Mouse (Mus musculus) gastrocnemius, adult 2 months (tissue): Measurements from ENCODE around the gene Lama5. TPM values are rescaled to one million over a fixed set of nuclear protein-coding genes. Genes with fewer than 3 reads are reported as not detected.
"Not testable (repeated sequence)": the region's sequence is repeated elsewhere in the genome, so short reads cannot be mapped to it uniquely, and the experiment has no call there.

ENCODE experiments used
- DNase-seq: peaks from one replicate; pipeline ENCODE4 v3.0.0; 2022
- H3K27ac ChIP-seq: fragments of 200-600 bp; 2 replicates; pipeline ENCODE4 v1.8.1; 2022; ENCODE audit warnings: mild to moderate bottlenecking
- H3K4me3 ChIP-seq: fragments of 200-600 bp; 2 replicates; pipeline ENCODE4 v1.8.1; 2022; ENCODE audit warnings: mild to moderate bottlenecking, moderate library complexity
- CTCF ChIP-seq: fragments of 200-600 bp; IDR thresholded peaks from 2 replicates; pipeline ENCODE4 v1.8.1; 2022; ENCODE audit warnings: antibody characterized with exemption, mild to moderate bottlenecking, moderate library complexity
- intact Hi-C: fragments of 180-260 bp; cut with DNase I; formaldehyde crosslinking; loops from one replicate; pipeline ENCODE4 v1.15.1; 2025
- total RNA-seq, 2 experiments: library from RNA; stranded (reverse); gene quantifications; 2 replicates each; pipeline ENCODE4 v1.2.3; 2021

Lama5 gene
- total RNA-seq, 2 experiments from 2014 or later, result 10.5 to 14.8 TPM

DNA sequence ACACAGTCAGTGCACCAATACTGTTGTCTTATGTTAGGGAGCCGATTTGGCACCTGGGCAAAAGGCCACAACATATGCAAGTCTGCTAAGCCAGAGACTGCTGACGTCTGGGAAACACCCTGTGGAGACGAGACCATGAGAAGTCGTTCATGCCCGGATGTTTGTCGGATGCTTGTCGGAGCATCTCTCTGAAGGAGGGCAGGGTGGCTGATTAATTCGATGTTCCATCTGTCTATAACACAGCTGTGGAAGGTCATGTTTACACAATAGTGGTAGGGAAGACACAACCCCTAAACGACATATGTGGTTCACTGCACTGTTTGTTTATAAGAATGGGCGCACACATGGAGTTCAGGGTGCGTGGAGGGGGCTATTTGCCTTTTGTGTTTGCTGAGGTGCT is 25.0 kb downstream of the Lama5 start:
- intact Hi-C loops, result no loop called here
- DNase-seq, result no peak
- TF ChIP-seq CTCF, result no peak
- H3K27ac ChIP-seq, result no peak overlapping the region
- no peak overlapping the region for H3K4me3 ChIP-seq

DNA sequence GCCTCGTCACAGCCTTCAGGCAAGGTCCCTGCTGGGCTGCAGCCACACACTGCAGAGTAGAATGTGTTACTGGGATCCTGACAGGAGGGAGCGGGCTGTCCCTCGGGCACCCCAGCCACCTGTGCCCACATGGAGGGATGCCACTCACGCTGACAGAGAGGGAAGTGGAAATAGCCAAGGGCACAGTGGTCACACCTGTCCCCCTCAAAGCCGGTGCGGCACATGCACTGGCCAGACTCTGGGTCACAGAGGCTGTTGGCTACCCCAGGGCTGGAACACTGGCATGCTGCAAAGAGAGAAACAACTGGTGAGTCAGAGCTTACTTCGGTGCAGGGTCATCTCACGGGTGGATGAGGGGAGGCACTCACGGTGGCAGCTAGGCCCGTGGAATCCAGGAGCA is 26.9 kb downstream of the Lama5 start:
- no peak overlapping the region for H3K27ac ChIP-seq
- intact Hi-C loops, result no loop called here
- TF ChIP-seq CTCF, result no peak
- peak; percentile 57 for DNase-seq
- no peak overlapping the region for H3K4me3 ChIP-seq

DNA sequence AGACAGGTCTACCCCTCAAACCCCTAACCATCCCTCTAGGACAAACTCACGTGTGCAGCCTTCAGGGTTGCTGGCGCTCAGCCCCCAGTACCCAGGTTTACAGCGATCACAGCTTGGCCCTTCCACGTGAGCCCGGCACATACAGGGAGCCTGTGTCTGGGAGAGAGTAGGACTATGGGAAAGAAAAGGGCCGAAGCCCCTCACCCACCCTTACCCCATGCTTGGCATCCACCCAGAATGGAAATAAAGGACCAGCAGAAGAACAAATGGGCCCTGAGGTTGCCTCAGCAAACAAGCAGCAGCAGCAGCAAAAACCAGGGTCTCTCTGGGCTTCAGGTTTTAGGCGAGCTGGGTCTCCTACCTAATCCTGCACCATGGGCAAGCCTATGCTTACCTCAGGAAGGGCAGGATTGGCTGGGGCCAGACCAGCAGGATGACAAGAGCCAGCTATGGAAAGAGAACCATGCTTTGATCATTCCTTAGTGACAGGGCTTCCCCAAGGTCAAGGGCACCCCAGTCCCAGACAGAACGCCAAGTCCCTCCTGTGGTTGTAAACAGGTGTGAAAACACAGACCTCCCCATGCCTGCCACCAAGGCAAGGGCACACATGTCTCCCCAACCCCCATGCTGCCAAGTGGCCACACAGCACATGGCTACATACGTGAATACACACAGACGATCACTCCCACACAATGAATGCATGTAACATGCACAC is 28.2 kb downstream of the Lama5 start:
- Histone ChIP-seq H3K4me3 (no peak overlapping the region), H3K27ac (no peak overlapping the region)
- no peak for TF ChIP-seq CTCF
- DNase-seq, result no peak
- intact Hi-C loops, result no loop called here

DNA sequence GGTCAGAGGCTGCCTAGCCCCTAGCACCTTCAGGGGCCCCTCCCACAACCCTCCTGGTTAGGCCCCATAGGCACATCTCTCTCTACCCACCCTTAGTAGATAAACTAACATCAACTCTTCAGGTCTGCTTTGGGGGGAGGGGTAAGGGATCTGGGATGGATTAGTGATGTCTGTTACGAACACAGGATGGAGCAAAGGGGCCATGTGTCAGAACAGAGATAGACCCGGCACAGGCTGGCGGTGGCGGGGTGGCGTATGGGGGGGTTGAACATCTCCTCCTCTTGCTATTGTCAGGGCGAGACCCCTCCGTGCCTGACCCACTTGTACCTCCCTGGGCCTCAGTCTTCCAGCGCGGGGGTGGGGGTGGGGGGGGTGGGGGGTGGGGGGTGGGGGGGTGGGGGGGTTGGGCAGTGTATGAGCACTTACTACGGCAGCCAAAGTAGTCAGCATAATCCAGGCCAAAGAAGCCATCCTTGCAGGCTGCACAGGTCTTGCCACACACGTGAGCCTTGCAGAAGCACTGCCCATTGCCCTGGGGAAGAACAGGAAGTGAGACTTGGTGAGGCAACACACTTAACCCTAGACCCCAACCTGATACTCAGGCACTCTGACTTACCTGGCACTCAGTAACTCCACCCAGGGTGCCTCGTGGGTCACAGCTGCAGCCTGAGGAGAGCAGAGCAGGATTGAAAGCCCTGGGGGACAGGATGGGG is 28.9 kb downstream of the Lama5 start:
- no peak for TF ChIP-seq CTCF
- no peak overlapping the region for H3K4me3 ChIP-seq
- H3K27ac ChIP-seq, result no peak overlapping the region
- DNase-seq, result no peak
- intact Hi-C loops, result no loop called here

DNA sequence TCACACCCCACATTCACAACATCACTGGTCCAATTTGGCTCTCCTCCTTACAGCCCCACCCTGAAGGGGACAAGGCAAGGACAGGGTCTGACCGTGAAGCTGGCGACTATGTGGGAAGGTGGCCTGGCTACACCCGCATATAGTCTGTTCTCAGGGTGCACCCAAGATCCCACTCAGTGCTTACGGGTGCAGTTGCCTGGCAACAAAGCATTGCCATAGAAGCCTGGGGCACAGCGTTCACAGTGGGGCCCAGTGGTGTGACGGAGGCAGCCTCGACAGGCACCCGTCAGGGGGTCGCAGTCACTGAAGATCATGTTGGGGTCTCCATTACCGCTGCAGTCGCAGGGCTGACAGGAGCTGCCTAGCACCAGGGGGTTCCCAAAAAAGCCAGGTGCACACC is 38.3 kb downstream of the Lama5 start:
- intact Hi-C loops, result no loop called here
- Histone ChIP-seq H3K4me3 (no peak overlapping the region), H3K27ac (no peak overlapping the region)
- DNase-seq, result no peak
- TF ChIP-seq CTCF, result no peak

DNA sequence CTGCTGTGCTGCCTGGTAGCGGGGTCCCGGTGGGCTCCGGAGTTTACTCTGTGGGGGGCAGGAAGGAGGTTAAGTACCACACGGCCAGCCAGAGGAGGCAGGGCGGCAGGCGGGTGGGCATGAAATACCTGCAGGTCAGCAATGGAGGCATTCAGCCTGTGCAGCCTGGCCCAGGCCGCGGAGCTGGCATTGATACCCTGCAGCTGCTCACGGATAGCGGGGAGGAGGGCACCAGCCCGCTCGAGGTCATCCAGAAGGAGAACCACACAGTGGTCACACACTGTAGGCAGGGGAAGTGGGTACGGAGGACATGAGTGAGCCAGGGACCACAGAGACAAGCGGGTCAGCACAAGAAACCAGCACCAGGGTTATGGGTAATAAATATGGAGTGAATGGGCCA is 40.0 kb downstream of the Lama5 start:
- H3K4me3 ChIP-seq, result no peak overlapping the region
- peak overlapping the region; percentile 84 for H3K27ac ChIP-seq
- intact Hi-C loops, result loop anchor here (2.0 kb wide), 1 partner anchor 65 kb away; no protein-coding TSS in a partner anchor
- peak; percentile 88 for DNase-seq
- TF ChIP-seq CTCF, result no peak

DNA sequence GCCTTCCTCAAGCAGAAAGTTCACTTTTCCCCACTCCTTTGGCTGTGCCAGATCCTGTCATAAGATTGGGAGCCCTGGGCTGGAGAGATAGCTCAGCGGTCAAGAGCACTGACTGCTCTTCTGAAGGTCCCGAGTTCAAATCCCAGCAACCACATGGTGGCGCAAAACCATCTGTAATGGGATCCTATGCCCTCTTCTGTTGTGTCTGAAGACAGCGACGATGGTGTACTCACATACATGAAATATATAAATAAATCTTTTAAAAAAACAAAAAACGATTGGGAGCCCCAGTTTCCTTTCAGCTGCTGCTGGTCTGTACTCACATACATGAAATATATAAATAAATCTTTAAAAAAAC is 40.9 kb downstream of the Lama5 start:
- peak; percentile 36; the same call in 1 of the 2 replicates for TF ChIP-seq CTCF
- DNase-seq, result no peak
- intact Hi-C loops, result loop anchor here (2.0 kb wide), 1 partner anchor 66 kb away; no protein-coding TSS in a partner anchor
- Histone ChIP-seq H3K27ac (no peak overlapping the region; the same call in 1 of the 2 replicates), H3K4me3 (no peak overlapping the region)

DNA sequence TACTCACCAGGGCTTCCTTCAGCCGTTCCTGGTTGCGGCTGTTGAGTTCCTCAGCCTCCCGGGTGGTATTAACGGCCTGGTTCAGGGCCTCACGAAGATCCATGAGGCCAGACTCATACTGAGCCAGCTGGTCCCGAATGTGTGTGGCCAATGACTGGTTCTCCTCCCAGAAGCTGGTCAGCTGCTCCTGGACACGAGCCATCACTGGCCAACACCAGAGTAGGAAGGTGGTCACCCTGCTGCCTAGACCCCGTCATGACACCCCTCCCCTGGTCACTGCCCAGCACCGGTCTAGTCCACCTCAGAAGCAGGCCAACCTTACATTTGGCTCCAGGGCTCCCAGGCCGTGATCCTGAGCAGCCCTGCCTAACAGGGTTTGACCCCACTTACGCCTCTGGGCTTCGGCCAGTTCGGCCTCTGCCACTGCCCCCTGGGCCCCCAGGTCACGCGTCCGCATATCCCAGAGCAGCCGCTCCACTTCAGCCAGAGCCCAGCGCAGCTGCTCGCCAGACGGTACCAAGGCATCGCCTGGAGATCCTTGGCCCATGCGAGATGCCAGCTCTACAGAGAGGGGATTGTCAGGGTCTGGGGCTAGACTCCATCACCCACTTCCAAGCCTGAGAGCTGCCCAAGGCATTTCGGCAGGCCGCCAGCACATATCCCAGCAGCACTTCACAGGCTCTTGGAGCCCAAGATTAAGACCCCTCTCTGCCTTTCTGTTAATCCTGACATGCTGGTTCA is 41.5 kb downstream of the Lama5 start:
- intact Hi-C loops, result loop anchor here (2.0 kb wide), 1 partner anchor 67 kb away; no protein-coding TSS in a partner anchor
- Histone ChIP-seq H3K27ac (no peak overlapping the region), H3K4me3 (no peak overlapping the region)
- no peak for TF ChIP-seq CTCF
- no peak for DNase-seq

DNA sequence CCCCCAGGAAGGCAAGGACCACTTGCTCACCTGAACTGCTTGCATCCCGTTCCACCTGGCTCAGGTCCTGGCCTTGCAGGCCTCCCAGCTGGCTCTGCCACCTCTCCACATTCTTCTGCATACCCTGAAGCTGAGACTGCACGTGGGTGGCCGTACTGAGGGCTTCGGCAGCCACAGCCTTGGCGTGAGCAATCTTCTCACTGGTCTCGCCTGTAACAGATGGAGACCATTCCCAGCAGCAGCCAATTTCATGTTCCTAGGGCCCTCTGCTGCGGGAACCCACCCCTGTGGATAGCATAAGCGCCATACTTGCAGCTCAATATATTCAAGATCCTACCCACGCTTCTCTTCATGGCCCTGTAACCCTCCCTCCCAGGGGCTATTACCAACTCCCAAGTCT is 44.1 kb downstream of the Lama5 start:
- Histone ChIP-seq H3K27ac (no peak overlapping the region), H3K4me3 (no peak overlapping the region)
- no peak for TF ChIP-seq CTCF
- no peak for DNase-seq
- intact Hi-C loops, result no loop called here

DNA sequence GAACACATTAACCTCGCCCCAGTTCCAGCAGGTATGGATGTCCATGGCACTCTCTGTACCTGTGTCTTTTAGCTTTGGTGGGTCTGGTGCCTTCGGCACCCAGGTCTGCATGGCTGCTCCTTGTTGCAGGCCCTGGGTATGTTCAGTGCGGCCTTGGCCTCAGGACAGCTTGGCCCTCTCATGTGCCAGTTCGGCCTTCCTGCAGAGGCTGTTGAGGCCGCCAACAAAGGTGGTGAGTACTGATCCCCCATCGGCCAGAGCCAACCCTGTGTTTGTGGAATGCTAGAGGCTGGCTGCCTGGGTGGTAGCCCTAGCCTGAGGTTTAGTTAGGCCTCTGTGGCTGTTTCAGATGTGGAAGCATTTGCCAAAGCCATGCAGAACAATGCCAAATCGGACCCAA is 49.9 kb downstream of the Lama5 start:
- Histone ChIP-seq H3K27ac (no peak overlapping the region), H3K4me3 (no peak overlapping the region)
- intact Hi-C loops, result no loop called here
- TF ChIP-seq CTCF, result no peak
- DNase-seq, result no peak

DNA sequence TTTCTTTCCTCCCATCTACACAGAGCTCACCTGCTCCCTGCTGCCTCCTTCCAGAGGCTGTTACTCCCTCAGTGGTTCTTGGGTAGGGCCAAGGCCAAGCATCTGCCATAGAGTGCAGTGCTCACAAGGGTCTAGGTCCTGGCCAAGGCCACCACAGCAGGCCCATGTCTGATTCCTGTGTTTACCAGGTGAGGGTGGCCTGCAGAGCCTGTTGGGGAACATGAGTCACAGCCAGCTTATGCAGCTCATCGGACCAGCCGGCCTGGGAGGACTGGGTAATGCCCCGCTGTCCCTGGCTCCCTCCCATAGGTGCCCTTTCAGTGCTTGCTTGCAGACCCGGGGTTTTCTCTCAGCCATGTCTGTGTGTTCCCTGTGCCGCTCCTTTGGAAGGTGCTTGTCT is 51.5 kb downstream of the Lama5 start:
- H3K27ac ChIP-seq, result no peak overlapping the region
- TF ChIP-seq CTCF, result no peak
- peak overlapping the region; percentile 26; the same call in 1 of the 2 replicates for H3K4me3 ChIP-seq
- peak; percentile 23 for DNase-seq
- intact Hi-C loops, result no loop called here

DNA sequence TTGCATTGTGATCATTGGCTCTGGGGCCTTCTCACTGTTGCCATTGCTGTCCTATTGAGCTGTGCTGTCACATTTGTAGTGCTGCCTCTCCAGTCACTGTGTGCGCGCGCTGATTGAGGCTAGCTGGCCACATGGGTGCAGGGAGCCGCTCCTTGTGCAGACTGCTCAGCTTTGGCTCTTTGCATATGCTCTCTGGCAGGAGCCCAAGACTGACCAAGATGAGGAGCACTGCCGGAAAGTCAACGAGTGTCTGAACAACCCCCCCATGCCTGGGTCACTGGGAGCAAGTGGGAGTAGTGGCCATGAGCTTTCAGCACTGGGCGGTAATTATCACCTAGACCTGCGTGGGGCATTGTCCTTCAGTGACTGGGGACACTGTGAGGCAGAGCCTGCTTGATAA is 51.9 kb downstream of the Lama5 start:
- DNase-seq, result peak; percentile 31
- peak overlapping the region; percentile 89 for H3K4me3 ChIP-seq
- intact Hi-C loops, H3K27ac ChIP-seq: not testable (repeated sequence)

DNA sequence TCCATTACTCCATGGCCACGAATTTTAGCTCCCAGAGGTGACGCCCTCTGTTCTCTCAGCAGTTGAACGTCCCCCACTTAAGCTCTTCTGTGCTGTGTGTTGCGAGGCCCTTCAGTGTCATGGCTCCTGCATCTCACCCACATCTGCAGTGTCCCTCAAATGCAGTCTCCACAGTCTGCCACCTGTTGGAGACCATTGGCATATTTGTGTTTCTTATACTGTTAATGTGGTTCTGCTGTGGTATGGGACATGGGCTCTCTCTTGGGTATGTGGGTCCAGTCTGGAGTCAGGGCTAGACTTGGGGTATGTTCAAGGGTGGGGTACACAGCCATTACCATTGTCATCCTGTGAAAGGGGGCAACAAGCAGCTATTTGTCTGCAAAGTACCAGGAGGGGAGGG is 52.5 kb downstream of the Lama5 start:
- H3K27ac ChIP-seq, result peak overlapping the region; percentile 98
- H3K4me3 ChIP-seq, result peak overlapping the region; percentile 89
- TF ChIP-seq CTCF, result peak; percentile 20
- no peak for DNase-seq
- intact Hi-C loops, result no loop called here
